Mouse (Mus musculus) stomach, postnatal 0 days (tissue): ENCODE results near the gene Usb1.

ENCODE experiments used
- CTCF ChIP-seq: IDR thresholded peaks from 2 replicates; pipeline ENCODE4 v1.5.1; 2016; ENCODE audit warnings: antibody characterized with exemption, low read depth, mild to moderate bottlenecking, moderate library complexity
- EP300 ChIP-seq: optimal IDR thresholded peaks from 2 replicates; pipeline ENCODE3; 2016; ENCODE audit warnings: antibody characterized with exemption

DNA sequence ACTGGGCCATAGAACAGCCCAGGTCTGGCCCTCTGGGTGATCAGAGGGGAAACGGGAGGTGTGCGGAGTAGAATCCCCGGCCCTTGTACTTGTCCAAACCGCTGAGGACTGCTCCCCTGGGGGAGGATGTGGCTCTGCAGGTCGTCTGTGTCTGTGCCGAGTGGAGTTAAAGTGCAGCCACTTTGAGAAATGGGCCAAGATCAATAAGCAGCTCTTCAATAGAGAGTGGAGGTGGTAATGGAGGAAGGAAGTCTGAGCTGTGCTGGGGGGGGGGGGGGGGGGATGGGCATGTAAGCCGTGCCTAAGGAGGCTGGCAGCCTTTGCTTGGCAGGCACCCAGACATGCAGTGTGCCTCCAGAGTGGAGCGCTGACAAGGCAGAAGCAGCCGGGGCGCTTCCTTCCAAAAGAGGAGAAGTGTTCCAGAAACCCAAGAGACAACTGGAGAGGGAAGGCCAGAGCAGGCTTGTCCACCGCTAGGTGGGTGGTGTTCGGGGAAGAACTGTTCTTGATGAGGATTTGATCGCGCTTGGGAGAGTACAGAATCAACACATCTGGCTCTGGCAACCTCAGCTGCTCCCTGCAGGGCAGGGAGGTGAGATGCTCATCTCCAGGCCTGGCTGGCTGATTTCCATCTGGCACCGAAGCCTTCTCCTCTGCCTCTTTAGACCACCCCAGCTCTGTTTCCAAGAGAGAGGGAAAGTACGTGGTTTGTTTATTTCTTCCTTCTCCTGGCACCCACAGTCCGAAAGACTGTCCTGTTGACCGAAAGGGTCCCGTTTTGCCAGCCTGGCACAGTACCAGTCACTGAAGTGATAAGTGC lies 16.9 kb downstream of the Usb1 start:
- peak; percentile 40 for TF ChIP-seq CTCF
- TF ChIP-seq EP300: no peak
